Mouse (Mus musculus) forebrain, postnatal 0 days (tissue): ENCODE measurements around the gene Cdkn3. TPM values are rescaled to one million over a fixed set of nuclear protein-coding genes. Genes with fewer than 3 reads are reported as not detected.

Experiments used
- ATAC-seq: fragments of 200-750 bp; cut with Nextera tagmentation; 2 replicates; pipeline ENCODE4 v1.8.0; 2017; ENCODE audit warnings: mild to moderate bottlenecking, moderate library complexity
- DNase-seq: peaks from one replicate; pipeline ENCODE4 v3.0.0-alpha.2; 2015
- H3K27ac ChIP-seq: fragments of 300-500 bp; sonication (generic); 2 replicates; pipeline ENCODE4 v1.5.1; 2014; ENCODE audit warnings: low read depth, mild to moderate bottlenecking, antibody characterized with exemption, low read length, moderate library complexity, mixed read lengths
- H3K27me3 ChIP-seq: fragments of 300-500 bp; sonication (generic); 2 replicates; pipeline ENCODE4 v1.6.1; 2014; ENCODE audit warnings: mild to moderate bottlenecking, low read length, mixed read lengths; ENCODE audit not compliant: insufficient read depth
- H3K36me3 ChIP-seq: fragments of 300-500 bp; sonication (generic); 2 replicates; pipeline ENCODE4 v1.6.1; 2014; ENCODE audit warnings: mild to moderate bottlenecking, moderate library complexity; ENCODE audit not compliant: insufficient read depth
- H3K4me1 ChIP-seq: fragments of 300-500 bp; sonication (generic); 2 replicates; pipeline ENCODE4 v1.6.1; 2014; ENCODE audit warnings: antibody characterized with exemption; ENCODE audit not compliant: insufficient read depth
- H3K4me2 ChIP-seq: fragments of 300-500 bp; sonication (generic); 2 replicates; pipeline ENCODE4 v1.6.1; 2014; ENCODE audit warnings: low read depth, mild to moderate bottlenecking, moderate library complexity
- H3K4me3 ChIP-seq: fragments of 300-500 bp; sonication (generic); 2 replicates; pipeline ENCODE4 v1.5.1; 2014; ENCODE audit warnings: low read depth, low read length, mixed read lengths
- H3K9ac ChIP-seq: fragments of 300-500 bp; sonication (generic); 2 replicates; pipeline ENCODE4 v1.6.1; 2014; ENCODE audit warnings: mild to moderate bottlenecking
- H3K9me3 ChIP-seq: fragments of 300-500 bp; sonication (generic); 2 replicates; pipeline ENCODE4 v1.6.1; 2016; ENCODE audit warnings: low read length
- CTCF ChIP-seq: sonication (generic); IDR thresholded peaks from 2 replicates; pipeline ENCODE4 v1.5.1; 2016; ENCODE audit warnings: antibody characterized with exemption, control low read depth, low read depth
- WGBS: fragments of 180-500 bp; shearing (Covaris S2); extraction: QIAGEN DNeasy Blood & Tissue Kit; methylation state at CpG from one replicate; pipeline ENCODE4 v1.1.7; 2014; 5-methylcytosine and 5-hydroxymethylcytosine counted together
- polyA plus RNA-seq: library from polyadenylated mRNA; unstranded; fragments of >200 nt; fragmentation: Nextera tagmentation; extraction: Ambion mirVana; gene quantifications from 2 replicates; pipeline ENCODE4 v1.2.1, GENCODE M21; 2015
- total RNA-seq: library from RNA; depleted of rRNA; stranded (reverse); fragments of >200 nt; gene quantifications from 2 replicates; pipeline ENCODE4 v1.2.3, GENCODE M21; 2014; rRNA removed

Cdkn3 gene
- 1.2 and 2.1 TPM in 2 replicates for total RNA-seq
- 7.1 and 7.4 TPM in 2 replicates for polyA plus RNA-seq

GRCm38 (mm10) chr14:46760355-46761029 is at the start of gene Cdkn3:
Cdkn3 (plus strand) TSS chr14:46760541.
- H3K27me3 ChIP-seq, result peaks cover 7% of the 10 kb centered on the region
- 0 out of 2 replicates have a peak, but pooled peaks cover 4% of the 10 kb centered on the region for H3K4me1 ChIP-seq
- no peak within 1 kb of the TSS for H3K27ac ChIP-seq
- DNase-seq (peak; percentile 87), ATAC-seq (peak; percentile 100)
- H3K9me3 ChIP-seq, result no peaks in the 10 kb centered on the region
- H3K36me3 ChIP-seq, result peaks cover 6% of the 10 kb centered on the region; the same call in 1 of the 2 replicates
- no peak for TF ChIP-seq CTCF
- H3K9ac ChIP-seq, result peak within 1 kb of the TSS; percentile 60
- WGBS, result under 1% methylated on average over 54 of the region's 54 CpGs
- peak within 1 kb of the TSS; percentile 72 for H3K4me3 ChIP-seq
- peak within 1 kb of the TSS; percentile 93 for H3K4me2 ChIP-seq

GRCm38 (mm10) chr14:46718483-46718922 is 41.8 kb upstream of the Cdkn3 start:
- WGBS, result 56% methylated on average over 12 of the region's 12 CpGs
- no peaks in the 10 kb centered on the region for H3K4me1 ChIP-seq
- no peaks in the 10 kb centered on the region for H3K9me3 ChIP-seq
- no peak overlapping the region for H3K9ac ChIP-seq
- H3K27me3 ChIP-seq, result 0 out of 2 replicates have a peak, but pooled peaks cover 5% of the 10 kb centered on the region
- no peak overlapping the region for H3K4me3 ChIP-seq
- no peaks in the 10 kb centered on the region for H3K36me3 ChIP-seq
- ATAC-seq, result no peak
- TF ChIP-seq CTCF, result no peak
- no peak overlapping the region for H3K27ac ChIP-seq
- H3K4me2 ChIP-seq, result no peak overlapping the region
- no peak for DNase-seq

GRCm38 (mm10) chr14:46722031-46722430 is 38.3 kb upstream of the Cdkn3 start:
- DNase-seq (peak; percentile 17), ATAC-seq (0 out of 2 replicates have a peak, but pooled peaks have one; percentile 8)
- Histone ChIP-seq H3K4me1 (no peaks in the 10 kb centered on the region), H3K9ac (no peak overlapping the region), H3K4me3 (no peak overlapping the region), H3K27me3 (0 out of 2 replicates have a peak, but pooled peaks cover 5% of the 10 kb centered on the region), H3K36me3 (no peaks in the 10 kb centered on the region), H3K9me3 (no peaks in the 10 kb centered on the region), H3K4me2 (no peak overlapping the region), H3K27ac (no peak overlapping the region)
- 68% methylated on average over 5 of the region's 5 CpGs for WGBS
- TF ChIP-seq CTCF, result peak; percentile 72

- Histone ChIP-seq H3K27me3 (0 out of 2 replicates have a peak, but pooled peaks cover 5% of the 10 kb centered on the region), H3K36me3 (no peaks in the 10 kb centered on the region), H3K4me3 (no peak overlapping the region), H3K4me2 (no peak overlapping the region), H3K9ac (no peak overlapping the region), H3K27ac (no peak overlapping the region), H3K4me1 (no peaks in the 10 kb centered on the region), H3K9me3 (no peaks in the 10 kb centered on the region)
- DNase-seq (peak; percentile 76), ATAC-seq (peak; percentile 76)
- TF ChIP-seq CTCF, result peak; percentile 75
- 37% methylated on average over 3 of the region's 3 CpGs for WGBS
These were observed 36.5 kb upstream of the Cdkn3 start for GRCm38 (mm10) chr14:46723828-46724227.

- no peak overlapping the region for H3K4me2 ChIP-seq
- H3K9ac ChIP-seq, result no peak overlapping the region
- 0 out of 2 replicates have a peak, but pooled peaks cover 5% of the 10 kb centered on the region for H3K27me3 ChIP-seq
- no peak overlapping the region for H3K4me3 ChIP-seq
- DNase-seq (no peak), ATAC-seq (no peak)
- no peaks in the 10 kb centered on the region for H3K9me3 ChIP-seq
- H3K27ac ChIP-seq, result no peak overlapping the region
- no peak for TF ChIP-seq CTCF
- 49% methylated on average over 5 of the region's 5 CpGs for WGBS
- H3K4me1 ChIP-seq, result no peaks in the 10 kb centered on the region
- no peaks in the 10 kb centered on the region for H3K36me3 ChIP-seq
These were observed 35.4 kb upstream of the Cdkn3 start for GRCm38 (mm10) chr14:46724941-46725340.

- peak; percentile 41 for TF ChIP-seq CTCF
- no peak overlapping the region for H3K4me2 ChIP-seq
- H3K4me3 ChIP-seq, result no peak overlapping the region
- WGBS, result 48% methylated on average over 3 of the region's 3 CpGs
- H3K9me3 ChIP-seq, result no peaks in the 10 kb centered on the region
- H3K27me3 ChIP-seq, result 0 out of 2 replicates have a peak, but pooled peaks cover 5% of the 10 kb centered on the region
- no peak for ATAC-seq
- H3K36me3 ChIP-seq, result no peaks in the 10 kb centered on the region
- H3K27ac ChIP-seq, result no peak overlapping the region
- H3K9ac ChIP-seq, result no peak overlapping the region
- H3K4me1 ChIP-seq, result no peaks in the 10 kb centered on the region
- no peak for DNase-seq
These were observed 34.6 kb upstream of the Cdkn3 start for GRCm38 (mm10) chr14:46725743-46726142.

- no peak for TF ChIP-seq CTCF
These were observed 26.1 kb upstream of the Cdkn3 start for GRCm38 (mm10) chr14:46734262-46734661.

More at GRCm38 (mm10) chr14:46734262-46734661, 26.1 kb upstream of the Cdkn3 start:
- ATAC-seq, result no peak
- Histone ChIP-seq H3K4me3 (no peak overlapping the region), H3K9ac (no peak overlapping the region), H3K4me2 (no peak overlapping the region), H3K4me1 (no peaks in the 10 kb centered on the region), H3K27ac (no peak overlapping the region), H3K36me3 (no peaks in the 10 kb centered on the region), H3K27me3 (no peaks in the 10 kb centered on the region), H3K9me3 (no peaks in the 10 kb centered on the region)
- WGBS, result 75% methylated on average over 5 of the region's 5 CpGs
- no peak for DNase-seq
